Mouse (Mus musculus): ENCODE results near the gene Stk32c. TPM values are rescaled to one million over a fixed set of nuclear protein-coding genes. Genes with fewer than 3 reads are reported as not detected.

Stk32c gene
- polyA plus RNA-seq, 1 experiment from 2014 or later = 2.3 TPM

- H3K9me3 ChIP-seq (ENCODE audit: control insufficient read depth, low read length) = no peaks in the 10 kb centered on the region
- no peak overlapping the region for H3K27ac ChIP-seq (ENCODE audit: low read length)
- H3K36me3 ChIP-seq (ENCODE audit: control insufficient read depth, insufficient read depth) = no peaks in the 10 kb centered on the region
- no peak for ATAC-seq
- H3K4me3 ChIP-seq (replicated peaks; ENCODE audit: low read length) = no peak overlapping the region
- H3K4me2 ChIP-seq (ENCODE audit: low read length) = no peak overlapping the region
- no peaks in the 10 kb centered on the region for H3K4me1 ChIP-seq (replicated peaks; ENCODE audit: control insufficient read depth, insufficient read depth, low read length)
- WGBS = 77% methylated on average over 10 of the region's 10 CpGs
- no peak overlapping the region for H3K9ac ChIP-seq (replicated peaks; ENCODE audit: low read depth, low read length)
- H3K27me3 ChIP-seq (replicated peaks; ENCODE audit: control insufficient read depth, insufficient read depth, low read length) = no peaks in the 10 kb centered on the region
These were observed 111.8 kb downstream of the Stk32c start for GRCm38 (mm10) chr7:139101286-139101804.

GRCm38 (mm10) chr7:139100531-139101095, 112.5 kb downstream of the Stk32c start:
- Histone ChIP-seq H3K36me3 (ENCODE audit: control insufficient read depth, insufficient read depth) (no peaks in the 10 kb centered on the region), H3K4me1 (replicated peaks; ENCODE audit: control insufficient read depth, insufficient read depth, low read length) (no peaks in the 10 kb centered on the region), H3K4me2 (ENCODE audit: low read length) (no peak overlapping the region), H3K27ac (ENCODE audit: low read length) (no peak overlapping the region), H3K9me3 (ENCODE audit: control insufficient read depth, low read length) (no peaks in the 10 kb centered on the region), H3K27me3 (replicated peaks; ENCODE audit: control insufficient read depth, insufficient read depth, low read length) (no peaks in the 10 kb centered on the region), H3K4me3 (replicated peaks; ENCODE audit: low read length) (no peak overlapping the region), H3K9ac (replicated peaks; ENCODE audit: low read depth, low read length) (no peak overlapping the region)
- WGBS = 70% methylated on average over 12 of the region's 12 CpGs
- ATAC-seq = no peak

- Histone ChIP-seq H3K27ac (ENCODE audit: low read length) (no peak overlapping the region), H3K9me3 (ENCODE audit: control insufficient read depth, low read length) (no peaks in the 10 kb centered on the region), H3K4me2 (ENCODE audit: low read length) (no peak overlapping the region), H3K4me3 (replicated peaks; ENCODE audit: low read length) (no peak overlapping the region), H3K9ac (replicated peaks; ENCODE audit: low read depth, low read length) (no peak overlapping the region), H3K36me3 (ENCODE audit: control insufficient read depth, insufficient read depth) (0 out of 2 replicates have a peak, but pooled peaks cover 2% of the 10 kb centered on the region), H3K27me3 (replicated peaks; ENCODE audit: control insufficient read depth, insufficient read depth, low read length) (no peaks in the 10 kb centered on the region), H3K4me1 (replicated peaks; ENCODE audit: control insufficient read depth, insufficient read depth, low read length) (no peaks in the 10 kb centered on the region)
- no peak for ATAC-seq
- 94% methylated on average over 6 of the region's 6 CpGs for WGBS
These were observed 116.7 kb downstream of the Stk32c start for GRCm38 (mm10) chr7:139096399-139096798.

GRCm38 (mm10) chr7:139095282-139095681, 117.8 kb downstream of the Stk32c start:
- Histone ChIP-seq H3K4me1 (replicated peaks; ENCODE audit: control insufficient read depth, insufficient read depth, low read length) (no peaks in the 10 kb centered on the region; the same call in 1 of the 2 replicates), H3K4me3 (replicated peaks; ENCODE audit: low read length) (no peak overlapping the region), H3K27me3 (replicated peaks; ENCODE audit: control insufficient read depth, insufficient read depth, low read length) (no peaks in the 10 kb centered on the region), H3K9ac (replicated peaks; ENCODE audit: low read depth, low read length) (no peak overlapping the region), H3K27ac (ENCODE audit: low read length) (no peak overlapping the region), H3K9me3 (ENCODE audit: control insufficient read depth, low read length) (no peaks in the 10 kb centered on the region), H3K36me3 (ENCODE audit: control insufficient read depth, insufficient read depth) (0 out of 2 replicates have a peak, but pooled peaks cover 4% of the 10 kb centered on the region), H3K4me2 (ENCODE audit: low read length) (no peak overlapping the region)
- ATAC-seq = no peak
- WGBS = 90% methylated on average over 7 of the region's 7 CpGs

GRCm38 (mm10) chr7:139094761-139095160, 118.3 kb downstream of the Stk32c start:
- ATAC-seq = no peak
- H3K36me3 ChIP-seq (ENCODE audit: control insufficient read depth, insufficient read depth) = 0 out of 2 replicates have a peak, but pooled peaks cover 4% of the 10 kb centered on the region
- H3K4me3 ChIP-seq (replicated peaks; ENCODE audit: low read length) = no peak overlapping the region
- H3K27ac ChIP-seq (ENCODE audit: low read length) = no peak overlapping the region
- H3K4me2 ChIP-seq (ENCODE audit: low read length) = no peak overlapping the region
- no peak overlapping the region for H3K9ac ChIP-seq (replicated peaks; ENCODE audit: low read depth, low read length)
- no peaks in the 10 kb centered on the region for H3K27me3 ChIP-seq (replicated peaks; ENCODE audit: control insufficient read depth, insufficient read depth, low read length)
- H3K9me3 ChIP-seq (ENCODE audit: control insufficient read depth, low read length) = no peaks in the 10 kb centered on the region
- WGBS = 91% methylated on average over 6 of the region's 6 CpGs
- peaks cover 5% of the 10 kb centered on the region for H3K4me1 ChIP-seq (replicated peaks; ENCODE audit: control insufficient read depth, insufficient read depth, low read length)

GRCm38 (mm10) chr7:139093781-139094180, 119.3 kb downstream of the Stk32c start:
- H3K4me3 ChIP-seq (replicated peaks; ENCODE audit: low read length) = no peak overlapping the region
- no peaks in the 10 kb centered on the region for H3K27me3 ChIP-seq (replicated peaks; ENCODE audit: control insufficient read depth, insufficient read depth, low read length)
- no peaks in the 10 kb centered on the region for H3K9me3 ChIP-seq (ENCODE audit: control insufficient read depth, low read length)
- H3K36me3 ChIP-seq (ENCODE audit: control insufficient read depth, insufficient read depth) = 0 out of 2 replicates have a peak, but pooled peaks cover 4% of the 10 kb centered on the region
- ATAC-seq = no peak
- no peak overlapping the region for H3K9ac ChIP-seq (replicated peaks; ENCODE audit: low read depth, low read length)
- peaks cover 13% of the 10 kb centered on the region for H3K4me1 ChIP-seq (replicated peaks; ENCODE audit: control insufficient read depth, insufficient read depth, low read length)
- no peak overlapping the region for H3K27ac ChIP-seq (ENCODE audit: low read length)
- no peak overlapping the region for H3K4me2 ChIP-seq (ENCODE audit: low read length)
- WGBS = 90% methylated on average over 7 of the region's 7 CpGs

- no peaks in the 10 kb centered on the region for H3K27me3 ChIP-seq (replicated peaks; ENCODE audit: control insufficient read depth, insufficient read depth, low read length)
- H3K4me1 ChIP-seq (replicated peaks; ENCODE audit: control insufficient read depth, insufficient read depth, low read length) = peaks cover 19% of the 10 kb centered on the region
- no peak overlapping the region for H3K4me3 ChIP-seq (replicated peaks; ENCODE audit: low read length)
- no peaks in the 10 kb centered on the region for H3K9me3 ChIP-seq (ENCODE audit: control insufficient read depth, low read length)
- H3K27ac ChIP-seq (ENCODE audit: low read length) = no peak overlapping the region
- ATAC-seq = no peak
- no peak overlapping the region for H3K9ac ChIP-seq (replicated peaks; ENCODE audit: low read depth, low read length)
- H3K36me3 ChIP-seq (ENCODE audit: control insufficient read depth, insufficient read depth) = 0 out of 2 replicates have a peak, but pooled peaks cover 4% of the 10 kb centered on the region
- H3K4me2 ChIP-seq (ENCODE audit: low read length) = no peak overlapping the region
- WGBS = 80% methylated on average over 5 of the region's 5 CpGs
These were observed 120.0 kb downstream of the Stk32c start for GRCm38 (mm10) chr7:139093124-139093523.

- Histone ChIP-seq H3K27ac (ENCODE audit: low read length) (no peak overlapping the region), H3K4me1 (replicated peaks; ENCODE audit: control insufficient read depth, insufficient read depth, low read length) (peaks cover 23% of the 10 kb centered on the region), H3K9ac (replicated peaks; ENCODE audit: low read depth, low read length) (no peak overlapping the region), H3K4me3 (replicated peaks; ENCODE audit: low read length) (no peak overlapping the region), H3K9me3 (ENCODE audit: control insufficient read depth, low read length) (no peaks in the 10 kb centered on the region), H3K4me2 (ENCODE audit: low read length) (no peak overlapping the region), H3K27me3 (replicated peaks; ENCODE audit: control insufficient read depth, insufficient read depth, low read length) (no peaks in the 10 kb centered on the region), H3K36me3 (ENCODE audit: control insufficient read depth, insufficient read depth) (0 out of 2 replicates have a peak, but pooled peaks cover 4% of the 10 kb centered on the region)
- WGBS = 97% methylated on average over 5 of the region's 5 CpGs
- ATAC-seq = no peak
These were observed 120.4 kb downstream of the Stk32c start for GRCm38 (mm10) chr7:139092676-139093075.

- no peak overlapping the region for H3K4me3 ChIP-seq (replicated peaks; ENCODE audit: low read length)
- H3K36me3 ChIP-seq (ENCODE audit: control insufficient read depth, insufficient read depth) = 0 out of 2 replicates have a peak, but pooled peaks cover 4% of the 10 kb centered on the region
- no peak for ATAC-seq
- H3K4me2 ChIP-seq (ENCODE audit: low read length) = no peak overlapping the region
- H3K27me3 ChIP-seq (replicated peaks; ENCODE audit: control insufficient read depth, insufficient read depth, low read length) = 0 out of 2 replicates have a peak, but pooled peaks cover 2% of the 10 kb centered on the region
- peaks cover 33% of the 10 kb centered on the region for H3K4me1 ChIP-seq (replicated peaks; ENCODE audit: control insufficient read depth, insufficient read depth, low read length)
- H3K27ac ChIP-seq (ENCODE audit: low read length) = no peak overlapping the region
- no peaks in the 10 kb centered on the region for H3K9me3 ChIP-seq (ENCODE audit: control insufficient read depth, low read length)
- WGBS = 95% methylated on average over 9 of the region's 9 CpGs
- no peak overlapping the region for H3K9ac ChIP-seq (replicated peaks; ENCODE audit: low read depth, low read length)
These were observed 121.4 kb downstream of the Stk32c start for GRCm38 (mm10) chr7:139091681-139092080.

Data from forebrain, embryonic 16.5 days (tissue).